Mouse (Mus musculus) midbrain, embryonic 12.5 days (tissue): ENCODE data around the gene 4921536K21Rik. TPM values are rescaled to one million over a fixed set of nuclear protein-coding genes. Genes with fewer than 3 reads are reported as not detected.
A peak's percentile ranks its signal among the peaks of the same experiment; 100 is the strongest.

Experiments used
- ATAC-seq: fragments of 200-750 bp; cut with Nextera tagmentation; 2 replicates; pipeline ENCODE4 v1.8.0; 2017; ENCODE audit warnings: low read depth, moderate TSS enrichment, moderate library complexity; ENCODE audit not compliant: low FRiP score
- H3K27ac ChIP-seq: fragments of 300-500 bp; sonication (generic); replicated peaks from 2 replicates; pipeline ENCODE4 v1.5.1; 2016; ENCODE audit warnings: mild to moderate bottlenecking
- H3K27me3 ChIP-seq: fragments of 300-500 bp; sonication (generic); 2 replicates; pipeline ENCODE4 v1.6.1; 2016; ENCODE audit warnings: mild to moderate bottlenecking
- H3K36me3 ChIP-seq: fragments of 300-500 bp; sonication (generic); 2 replicates; pipeline ENCODE4 v1.6.1; 2016
- H3K4me1 ChIP-seq: fragments of 300-500 bp; sonication (generic); 2 replicates; pipeline ENCODE4 v1.6.1; 2016
- H3K4me2 ChIP-seq: fragments of 300-500 bp; sonication (generic); replicated peaks from 2 replicates; pipeline ENCODE4 v1.6.1; 2016; ENCODE audit warnings: mild to moderate bottlenecking, moderate library complexity
- H3K4me3 ChIP-seq: fragments of 300-500 bp; sonication (generic); 2 replicates; pipeline ENCODE4 v1.5.1; 2016; ENCODE audit warnings: mild to moderate bottlenecking
- H3K9ac ChIP-seq: fragments of 300-500 bp; sonication (generic); replicated peaks from 2 replicates; pipeline ENCODE4 v1.6.1; 2016; ENCODE audit warnings: mild to moderate bottlenecking, moderate library complexity
- H3K9me3 ChIP-seq: fragments of 300-500 bp; sonication (generic); 2 replicates; pipeline ENCODE4 v1.6.1; 2016; ENCODE audit warnings: mild to moderate bottlenecking
- WGBS: fragments of 180-500 bp; shearing (Covaris S2); methylation state at CpG from one replicate; pipeline ENCODE4 v1.1.7; 2016; 5-methylcytosine and 5-hydroxymethylcytosine counted together
- polyA plus RNA-seq: library from polyadenylated mRNA; unstranded; fragments of >200 nt; fragmentation: Nextera tagmentation; extraction: Ambion mirVana; gene quantifications from 2 replicates; pipeline ENCODE4 v1.2.1, GENCODE M21; 2016

The 4921536K21Rik gene
- polyA plus RNA-seq, 1 experiment from 2014 or later, result 0.74 TPM

DNA sequence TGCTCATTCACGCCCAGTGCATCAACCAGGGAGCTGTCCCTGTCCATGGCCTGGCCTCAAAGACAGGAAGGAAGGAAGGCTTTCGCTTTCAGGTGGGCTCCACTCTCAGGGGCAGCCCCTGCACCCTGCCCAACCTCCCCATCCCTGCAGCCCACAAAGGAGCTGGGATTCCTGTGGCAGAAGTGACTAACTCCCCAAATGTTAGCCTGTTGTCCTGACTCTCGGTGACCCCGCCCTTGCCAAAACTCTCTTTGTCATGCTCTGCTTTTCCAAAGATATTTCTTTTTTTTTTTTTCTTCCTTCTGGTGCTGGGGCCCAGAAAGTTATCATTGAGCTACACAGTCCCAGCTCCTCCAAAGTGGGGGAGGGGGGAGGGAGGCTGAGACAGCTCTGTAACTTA is 14.3 kb upstream of the 4921536K21Rik start:
- Histone ChIP-seq H3K4me3 (no peak overlapping the region), H3K27ac (no peak overlapping the region), H3K36me3 (0 out of 2 replicates have a peak, but pooled peaks cover 4% of the 10 kb centered on the region), H3K9ac (0 out of 2 replicates have a peak overlapping the region, but pooled peaks have one; percentile 1), H3K4me1 (peaks cover 42% of the 10 kb centered on the region), H3K9me3 (no peaks in the 10 kb centered on the region), H3K4me2 (no peak overlapping the region), H3K27me3 (peaks cover 9% of the 10 kb centered on the region)
- 91% methylated on average over 4 of the region's 4 CpGs for WGBS
- ATAC-seq, result no peak

- Histone ChIP-seq H3K36me3 (0 out of 2 replicates have a peak, but pooled peaks cover 4% of the 10 kb centered on the region), H3K4me3 (no peak overlapping the region), H3K27ac (no peak overlapping the region), H3K4me2 (no peak overlapping the region), H3K27me3 (no peaks in the 10 kb centered on the region), H3K4me1 (peaks cover 14% of the 10 kb centered on the region; the same call in 1 of the 2 replicates), H3K9ac (no peak overlapping the region), H3K9me3 (no peaks in the 10 kb centered on the region)
- 100% methylated on average over 1 of the region's 1 CpGs for WGBS
- ATAC-seq, result no peak
Measured at GRCm38 (mm10) chr11:3905446-3905845, 10.5 kb upstream of the 4921536K21Rik start.

DNA sequence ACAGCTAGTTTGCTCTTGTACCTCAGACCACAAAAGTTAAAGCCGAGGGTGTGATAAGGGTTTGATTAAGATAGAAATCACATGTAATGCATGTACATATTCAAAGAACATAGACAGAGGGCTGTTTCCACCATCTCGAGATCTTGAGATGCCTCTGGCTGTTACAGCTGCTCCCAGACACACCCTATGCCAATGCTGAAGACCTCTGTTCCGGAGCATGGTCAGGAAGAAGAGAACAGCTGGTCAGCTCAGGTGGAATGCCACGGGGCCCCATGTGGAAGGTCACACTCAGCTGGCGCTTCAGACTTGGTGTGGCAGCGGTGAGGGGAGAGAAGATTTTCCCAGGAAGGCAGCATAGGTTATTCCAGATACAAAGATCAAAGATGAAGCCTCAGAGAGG is 9.8 kb upstream of the 4921536K21Rik start:
- H3K27me3 ChIP-seq, result no peaks in the 10 kb centered on the region
- 0 out of 2 replicates have a peak, but pooled peaks cover 7% of the 10 kb centered on the region for H3K4me1 ChIP-seq
- no peaks in the 10 kb centered on the region for H3K9me3 ChIP-seq
- 85% methylated on average over 6 of the region's 6 CpGs for WGBS
- H3K9ac ChIP-seq, result no peak overlapping the region
- ATAC-seq, result no peak
- H3K4me2 ChIP-seq, result no peak overlapping the region
- H3K4me3 ChIP-seq, result no peak overlapping the region
- H3K27ac ChIP-seq, result no peak overlapping the region
- H3K36me3 ChIP-seq, result 0 out of 2 replicates have a peak, but pooled peaks cover 4% of the 10 kb centered on the region

- WGBS, result 87% methylated on average over 5 of the region's 5 CpGs
- Histone ChIP-seq H3K27me3 (no peaks in the 10 kb centered on the region), H3K4me1 (no peaks in the 10 kb centered on the region), H3K4me2 (no peak overlapping the region), H3K36me3 (peaks cover 19% of the 10 kb centered on the region), H3K9ac (no peak overlapping the region), H3K9me3 (no peaks in the 10 kb centered on the region), H3K4me3 (no peak overlapping the region), H3K27ac (no peak overlapping the region)
- ATAC-seq, result no peak
Measured at GRCm38 (mm10) chr11:3903046-3903445, 8.1 kb upstream of the 4921536K21Rik start.

DNA sequence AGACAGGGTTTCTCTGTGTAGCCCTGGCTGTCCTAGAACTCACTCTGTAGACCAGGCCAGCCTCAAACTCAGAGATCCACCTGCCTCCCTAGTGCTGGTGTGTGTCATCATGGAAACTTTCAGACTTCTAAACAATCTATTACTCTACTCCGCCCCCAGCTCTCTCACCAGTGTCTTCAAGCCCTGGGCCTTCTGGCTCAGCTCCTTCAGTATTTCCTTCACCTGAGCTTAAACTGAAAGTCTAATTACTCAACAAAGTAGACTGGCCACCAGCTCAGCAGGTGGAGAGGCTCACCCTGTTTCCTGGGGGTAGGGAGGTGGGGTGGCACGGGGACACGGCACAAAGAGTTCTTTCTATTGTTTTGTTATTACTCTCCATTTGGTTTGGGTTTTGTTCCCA is 7.6 kb upstream of the 4921536K21Rik start:
- H3K27ac ChIP-seq, result no peak overlapping the region
- no peak for ATAC-seq
- no peak overlapping the region for H3K4me2 ChIP-seq
- H3K4me3 ChIP-seq, result no peak overlapping the region
- H3K4me1 ChIP-seq, result no peaks in the 10 kb centered on the region
- 88% methylated on average over 3 of the region's 3 CpGs for WGBS
- H3K36me3 ChIP-seq, result peaks cover 24% of the 10 kb centered on the region
- H3K9me3 ChIP-seq, result no peaks in the 10 kb centered on the region
- H3K9ac ChIP-seq, result no peak overlapping the region
- no peaks in the 10 kb centered on the region for H3K27me3 ChIP-seq

DNA sequence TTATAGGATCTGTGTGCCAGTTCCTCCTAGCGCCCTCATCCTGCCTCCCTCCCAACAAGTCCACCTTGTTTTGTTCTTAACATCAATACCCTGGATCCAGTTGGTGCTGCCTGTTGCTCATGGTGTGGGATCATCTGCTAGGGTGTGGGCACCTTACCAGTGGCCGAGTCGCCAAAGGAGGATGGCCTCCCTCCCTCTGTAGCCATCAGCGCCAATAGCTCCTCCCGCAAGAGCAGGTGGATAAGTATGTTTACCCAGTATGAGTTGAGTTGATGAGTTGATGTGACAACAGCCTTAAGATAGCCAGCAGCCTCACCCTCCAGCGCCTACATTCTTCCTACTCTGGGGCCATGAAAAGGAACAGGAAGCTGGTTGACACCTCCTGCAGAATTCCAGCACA is 5.4 kb upstream of the 4921536K21Rik start:
- no peaks in the 10 kb centered on the region for H3K27me3 ChIP-seq
- H3K9me3 ChIP-seq, result no peaks in the 10 kb centered on the region
- H3K27ac ChIP-seq, result no peak overlapping the region
- H3K9ac ChIP-seq, result no peak overlapping the region
- H3K4me3 ChIP-seq, result no peak overlapping the region
- H3K36me3 ChIP-seq, result peaks cover 28% of the 10 kb centered on the region
- ATAC-seq, result no peak
- H3K4me2 ChIP-seq, result no peak overlapping the region
- WGBS, result 87% methylated on average over 6 of the region's 6 CpGs
- H3K4me1 ChIP-seq, result no peaks in the 10 kb centered on the region

DNA sequence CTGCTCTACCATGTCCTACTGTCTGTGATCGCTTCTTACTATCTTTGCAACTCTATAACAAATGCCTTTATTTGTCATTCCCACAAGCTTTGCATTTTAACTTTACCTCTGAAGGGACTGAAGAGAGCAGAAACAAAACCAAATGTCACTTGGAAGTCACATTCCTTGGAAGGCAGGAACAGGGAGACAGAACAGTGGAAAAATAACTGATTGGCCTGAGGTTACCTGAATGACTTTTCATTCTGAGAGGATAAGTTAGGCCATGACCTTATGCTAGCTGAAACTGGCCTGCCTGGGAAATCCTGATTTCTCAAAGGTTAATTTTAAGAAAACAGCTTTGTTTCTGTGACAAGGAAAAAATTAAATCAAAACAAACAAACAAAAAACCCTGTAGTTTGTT is 1.0 kb upstream of the 4921536K21Rik start:
- no peaks in the 10 kb centered on the region for H3K9me3 ChIP-seq
- H3K4me3 ChIP-seq, result no peak overlapping the region
- H3K27me3 ChIP-seq, result no peaks in the 10 kb centered on the region
- H3K4me2 ChIP-seq, result peak overlapping the region; percentile 71; the same call in 1 of the 2 replicates
- 0 out of 2 replicates have a peak, but pooled peaks cover 6% of the 10 kb centered on the region for H3K4me1 ChIP-seq
- H3K9ac ChIP-seq, result no peak overlapping the region
- WGBS, result 88% methylated on average over 1 of the region's 1 CpGs
- peaks cover 28% of the 10 kb centered on the region for H3K36me3 ChIP-seq
- ATAC-seq, result no peak
- no peak overlapping the region for H3K27ac ChIP-seq

DNA sequence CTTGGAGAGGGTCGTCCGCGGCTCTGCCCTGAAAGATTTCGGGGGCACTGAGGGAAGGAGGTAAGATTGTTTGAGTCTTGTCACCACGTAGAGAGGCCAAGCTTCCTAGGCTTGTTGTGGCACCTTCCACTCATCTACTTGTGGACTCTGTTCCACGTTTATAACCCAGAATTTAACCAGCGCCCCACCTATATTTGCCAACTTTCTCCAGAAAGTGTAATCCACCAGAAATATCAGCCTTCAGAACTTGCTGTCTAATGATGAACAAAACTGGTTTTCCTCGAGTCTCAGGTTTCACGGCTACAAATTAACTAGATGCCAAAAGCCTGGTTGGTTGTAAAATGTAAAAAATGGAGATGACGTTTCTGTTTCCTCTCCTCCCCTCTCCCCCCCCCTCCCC is 560 bp upstream of the 4921536K21Rik start:
- H3K36me3 ChIP-seq, result peaks cover 28% of the 10 kb centered on the region
- WGBS, result 7% methylated on average over 10 of the region's 10 CpGs
- H3K27me3 ChIP-seq, result no peaks in the 10 kb centered on the region
- H3K9me3 ChIP-seq, result no peaks in the 10 kb centered on the region
- no peak; the same call in 1 of the 2 replicates for ATAC-seq
- H3K9ac ChIP-seq, result peak overlapping the region; percentile 71
- H3K4me3 ChIP-seq, result peak overlapping the region; percentile 48
- 0 out of 2 replicates have a peak, but pooled peaks cover 6% of the 10 kb centered on the region for H3K4me1 ChIP-seq
- H3K4me2 ChIP-seq, result peak overlapping the region; percentile 71
- peak overlapping the region; percentile 88 for H3K27ac ChIP-seq

- H3K36me3 ChIP-seq, result peaks cover 22% of the 10 kb centered on the region
- H3K4me2 ChIP-seq, result peak overlapping the region; percentile 71
- 81% methylated on average over 6 of the region's 6 CpGs for WGBS
- H3K4me3 ChIP-seq, result peak overlapping the region; percentile 48; the same call in 1 of the 2 replicates
- H3K9me3 ChIP-seq, result no peaks in the 10 kb centered on the region
- no peak overlapping the region for H3K27ac ChIP-seq
- H3K9ac ChIP-seq, result no peak overlapping the region; the same call in 1 of the 2 replicates
- no peak for ATAC-seq
- 0 out of 2 replicates have a peak, but pooled peaks cover 6% of the 10 kb centered on the region for H3K4me1 ChIP-seq
- no peaks in the 10 kb centered on the region for H3K27me3 ChIP-seq
Measured at GRCm38 (mm10) chr11:3893970-3894369, 928 bp downstream of the 4921536K21Rik start.

GRCm38 (mm10) chr11:3887331-3887730 is 7.6 kb downstream of the 4921536K21Rik start:
- H3K36me3 ChIP-seq, result no peaks in the 10 kb centered on the region
- no peak overlapping the region for H3K9ac ChIP-seq
- H3K4me2 ChIP-seq, result no peak overlapping the region
- no peaks in the 10 kb centered on the region for H3K27me3 ChIP-seq
- no peaks in the 10 kb centered on the region for H3K9me3 ChIP-seq
- H3K4me1 ChIP-seq, result no peaks in the 10 kb centered on the region
- ATAC-seq, result no peak
- H3K27ac ChIP-seq, result no peak overlapping the region
- 84% methylated on average over 5 of the region's 5 CpGs for WGBS
- H3K4me3 ChIP-seq, result no peak overlapping the region

DNA sequence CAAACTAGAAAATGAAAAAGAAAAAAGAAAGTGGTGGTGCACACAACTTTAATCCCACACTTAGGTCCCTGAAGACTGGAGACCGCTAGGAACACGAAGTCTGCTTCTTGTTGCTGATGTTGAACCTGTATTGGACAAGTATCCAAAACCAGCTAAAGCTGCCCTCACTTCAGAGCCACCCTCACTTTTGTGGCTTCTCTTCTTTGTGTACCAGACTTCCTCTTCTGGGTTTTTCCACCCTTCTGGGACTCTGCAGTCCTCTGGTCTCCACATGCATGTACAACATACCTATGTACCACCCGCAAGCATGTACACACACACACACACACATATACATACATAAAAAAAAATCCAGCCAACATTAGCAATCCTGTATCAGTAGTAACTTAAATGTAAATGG is 11.2 kb downstream of the 4921536K21Rik start:
- no peak overlapping the region for H3K4me2 ChIP-seq
- no peak overlapping the region for H3K9ac ChIP-seq
- no peaks in the 10 kb centered on the region for H3K9me3 ChIP-seq
- H3K4me3 ChIP-seq, result no peak overlapping the region
- 86% methylated on average over 3 of the region's 3 CpGs for WGBS
- H3K4me1 ChIP-seq, result no peaks in the 10 kb centered on the region
- no peak for ATAC-seq
- no peaks in the 10 kb centered on the region for H3K36me3 ChIP-seq
- H3K27me3 ChIP-seq, result no peaks in the 10 kb centered on the region
- H3K27ac ChIP-seq, result no peak overlapping the region

DNA sequence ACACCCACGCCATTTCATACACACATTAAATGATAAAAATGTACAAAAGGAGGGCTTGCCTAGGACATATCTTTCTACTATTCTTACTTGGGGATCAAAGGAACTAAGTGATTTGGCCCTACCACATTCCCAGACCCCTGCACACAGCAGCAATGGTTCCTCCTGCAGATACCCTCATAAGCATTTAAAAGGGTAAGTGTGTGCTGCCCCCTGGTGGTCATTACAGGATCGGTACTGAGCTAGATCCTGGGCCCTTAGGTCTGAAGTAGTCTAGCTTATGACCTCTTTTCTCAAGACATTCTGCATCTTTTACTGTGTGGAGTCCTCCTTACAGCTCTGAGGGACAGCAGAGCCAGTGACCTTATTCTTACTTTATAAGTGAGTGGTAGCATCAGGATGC is 15.1 kb downstream of the 4921536K21Rik start:
- 43% methylated on average over 2 of the region's 2 CpGs for WGBS
- no peaks in the 10 kb centered on the region for H3K27me3 ChIP-seq
- ATAC-seq, result no peak
- H3K4me3 ChIP-seq, result no peak overlapping the region
- H3K9me3 ChIP-seq, result no peaks in the 10 kb centered on the region
- H3K4me2 ChIP-seq, result no peak overlapping the region
- no peaks in the 10 kb centered on the region for H3K36me3 ChIP-seq
- H3K9ac ChIP-seq, result no peak overlapping the region
- H3K4me1 ChIP-seq, result no peaks in the 10 kb centered on the region
- H3K27ac ChIP-seq, result no peak overlapping the region

DNA sequence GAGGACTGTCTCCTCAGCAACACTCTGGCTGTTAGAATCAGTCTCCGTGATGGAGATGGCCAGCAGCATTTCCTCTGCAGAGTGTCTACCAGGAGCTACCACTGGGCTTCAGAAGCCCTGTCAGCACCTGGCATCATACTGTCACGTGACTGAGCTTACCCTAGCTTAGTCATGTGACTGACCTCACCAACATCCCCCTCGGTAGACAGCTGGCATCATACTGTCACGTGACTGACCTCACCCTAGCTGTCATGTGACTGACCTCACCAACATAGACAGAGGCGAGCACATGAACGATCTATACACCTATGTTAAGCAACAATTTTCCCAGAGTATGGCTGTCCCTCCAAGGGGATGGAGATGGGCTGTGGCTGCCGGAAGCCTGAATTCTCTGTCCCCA is 16.2 kb downstream of the 4921536K21Rik start:
- ATAC-seq, result no peak
- Histone ChIP-seq H3K9me3 (no peaks in the 10 kb centered on the region), H3K4me3 (no peak overlapping the region), H3K27ac (no peak overlapping the region), H3K36me3 (no peaks in the 10 kb centered on the region), H3K4me2 (no peak overlapping the region), H3K27me3 (no peaks in the 10 kb centered on the region), H3K4me1 (no peaks in the 10 kb centered on the region), H3K9ac (no peak overlapping the region)
- 80% methylated on average over 7 of the region's 7 CpGs for WGBS
